Mouse (Mus musculus) lung, postnatal 36 days (tissue): ENCODE results near the gene Hnrnpr.
A peak's percentile ranks its signal among the peaks of the same experiment; 100 is the strongest.

Experiments
- DNase-seq: peaks from one replicate; pipeline ENCODE4 v3.0.0; 2022; ENCODE audit warnings: mixed read lengths

The Hnrnpr gene

DNA sequence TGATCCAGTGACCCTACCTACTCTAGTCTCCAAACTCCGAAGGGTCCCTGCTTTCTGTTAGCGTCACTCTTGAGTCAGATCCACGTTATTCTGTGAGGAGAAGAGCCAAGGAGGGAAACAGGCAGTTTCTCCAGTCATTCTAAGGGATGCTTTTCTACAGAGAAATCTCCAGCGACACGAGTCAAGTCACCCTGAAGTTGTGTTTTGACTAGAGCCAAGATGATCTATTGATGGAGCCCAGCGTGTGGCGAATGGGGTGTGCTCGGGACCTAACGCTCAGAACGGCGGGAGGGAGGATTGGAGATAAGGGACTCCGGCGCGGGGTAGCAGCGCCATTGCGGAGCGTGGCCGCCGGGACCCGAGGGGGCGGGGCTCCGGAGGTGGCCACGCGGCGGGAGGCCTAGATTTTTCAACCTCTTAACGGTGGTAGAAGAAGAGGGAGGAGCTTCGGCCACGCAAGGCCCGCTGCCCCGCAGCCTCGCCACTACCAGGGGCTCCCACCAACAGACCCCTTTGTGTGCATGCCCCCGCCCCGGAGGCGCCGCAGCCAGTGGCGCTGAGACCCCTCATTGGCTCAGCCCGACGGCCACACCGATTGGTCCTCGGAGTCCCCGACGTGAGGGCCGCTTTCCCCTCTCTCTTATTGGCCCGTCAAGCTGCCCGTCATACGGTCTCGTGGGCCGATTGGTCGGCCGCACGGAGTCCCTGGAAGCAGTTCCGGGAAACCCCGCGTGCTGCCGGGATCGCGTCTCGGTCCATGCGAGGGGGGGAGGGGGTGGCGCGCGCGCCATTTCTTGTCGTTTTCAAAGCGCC is at the start of gene Hnrnpr:
TSS of gene Hnrnpr (plus strand) at position 714 of the 813 bp plus-strand sequence.
- DNase-seq: peak; percentile 98

DNA sequence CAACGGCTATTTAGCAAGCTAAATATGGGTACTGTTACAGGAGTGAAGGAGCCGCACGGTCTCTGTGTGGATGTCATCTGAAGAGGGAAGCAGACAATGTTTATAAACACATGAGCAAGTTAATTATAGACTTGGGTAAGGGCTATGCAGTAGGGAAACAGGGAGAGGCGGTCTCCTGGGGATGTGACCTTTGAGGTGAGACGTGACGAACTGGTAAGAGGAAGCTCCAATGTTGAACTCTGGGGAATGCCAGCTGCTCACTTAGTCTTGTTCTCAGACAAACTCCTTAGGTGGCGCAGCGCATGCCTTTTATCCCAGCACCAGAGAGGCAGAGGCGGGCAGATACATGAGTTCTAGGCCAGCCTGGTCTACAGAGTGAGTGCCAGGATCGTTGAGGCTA is 48.8 kb upstream of the Hnrnpr start:
- peak; percentile 16 for DNase-seq

- DNase-seq: no peak
Measured at GRCm38 (mm10) chr4:136263555-136263954, 47.2 kb upstream of the Hnrnpr start.

DNA sequence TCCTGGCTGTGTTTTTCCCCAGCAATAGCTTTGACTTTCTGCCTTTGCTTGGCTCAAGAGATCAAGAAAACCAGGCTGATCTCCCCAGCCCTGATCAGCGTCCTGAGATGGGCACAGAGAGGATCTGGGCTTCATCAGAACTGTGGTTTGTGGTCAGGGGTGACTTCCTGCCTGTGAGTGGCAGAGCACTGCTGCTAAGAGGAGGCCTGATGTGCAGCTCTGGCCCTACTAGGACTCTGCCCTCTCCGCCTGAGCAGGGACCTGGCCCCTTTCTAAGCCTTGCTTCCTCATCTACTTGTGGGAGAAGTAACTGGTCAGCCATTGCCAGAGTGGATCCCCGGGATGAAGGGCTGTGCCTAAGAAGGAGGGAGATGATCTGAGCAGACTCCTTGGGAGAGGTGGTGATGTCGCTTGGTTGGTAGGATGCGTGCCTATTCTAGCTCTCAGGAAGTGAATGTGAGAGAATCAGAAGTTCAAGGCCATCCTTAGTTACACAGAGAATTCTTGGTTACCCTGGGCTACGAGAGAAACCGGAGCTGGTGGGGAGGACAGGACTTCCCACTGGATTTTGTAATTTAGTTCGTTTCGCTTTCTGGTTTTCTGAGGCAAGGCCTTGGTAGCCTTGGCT is 43.9 kb upstream of the Hnrnpr start:
- peak; percentile 55 for DNase-seq

GRCm38 (mm10) chr4:136268912-136269311 is 41.8 kb upstream of the Hnrnpr start:
- no peak for DNase-seq

DNA sequence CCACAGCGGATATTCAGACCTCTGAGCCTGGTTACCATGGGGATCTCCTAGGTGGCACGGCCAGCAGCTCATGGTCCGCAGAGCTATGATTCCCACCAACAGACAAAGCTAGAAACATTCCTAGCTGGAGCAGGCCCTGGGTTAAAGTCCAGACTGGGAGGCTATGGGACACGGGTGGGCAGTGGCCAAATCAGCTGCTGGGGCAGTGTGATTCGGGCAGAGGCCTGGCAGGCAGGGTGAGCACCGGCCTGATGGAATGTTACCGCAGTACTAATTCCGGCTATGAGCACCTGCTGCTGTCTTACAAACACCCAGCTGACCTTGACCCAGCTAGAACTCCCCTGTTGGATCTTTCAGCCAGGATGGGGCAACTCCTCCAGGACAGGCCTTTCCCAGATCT is 40.1 kb upstream of the Hnrnpr start:
- no peak for DNase-seq

- DNase-seq: no peak
Measured at GRCm38 (mm10) chr4:136281097-136281496, 29.6 kb upstream of the Hnrnpr start.

- DNase-seq: no peak
Measured at GRCm38 (mm10) chr4:136281611-136282010, 29.1 kb upstream of the Hnrnpr start.

- DNase-seq: peak; percentile 32
Measured at GRCm38 (mm10) chr4:136282621-136283480, 27.9 kb upstream of the Hnrnpr start.

DNA sequence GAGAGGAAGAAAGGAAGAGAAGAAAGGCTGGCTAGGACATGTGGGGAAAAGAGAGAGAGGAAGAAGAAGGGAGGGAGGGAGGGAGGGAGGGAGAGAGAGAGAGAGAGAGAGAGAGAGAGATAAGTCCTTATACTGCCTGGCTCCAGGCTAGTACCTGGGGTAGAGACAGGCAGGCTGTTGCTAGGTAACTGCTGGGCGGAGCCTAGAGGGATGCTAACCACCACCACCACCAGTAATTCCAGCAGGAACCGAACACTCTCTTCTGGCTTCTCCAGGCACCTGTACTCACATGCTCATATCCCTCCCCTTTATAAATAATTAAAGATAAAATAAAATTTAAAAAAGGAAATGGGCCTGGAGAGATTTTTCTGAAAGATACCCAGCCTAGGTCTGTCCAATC is 27.0 kb upstream of the Hnrnpr start:
- DNase-seq: no peak

- DNase-seq: peak; percentile 89
Measured at GRCm38 (mm10) chr4:136284455-136284854, 26.3 kb upstream of the Hnrnpr start, which contains the start of gene Zfp46. TSS of gene Zfp46 (plus strand) at chr4:136284683.

GRCm38 (mm10) chr4:136284891-136285290 is 25.9 kb upstream of the Hnrnpr start:
- peak; percentile 11 for DNase-seq

DNA sequence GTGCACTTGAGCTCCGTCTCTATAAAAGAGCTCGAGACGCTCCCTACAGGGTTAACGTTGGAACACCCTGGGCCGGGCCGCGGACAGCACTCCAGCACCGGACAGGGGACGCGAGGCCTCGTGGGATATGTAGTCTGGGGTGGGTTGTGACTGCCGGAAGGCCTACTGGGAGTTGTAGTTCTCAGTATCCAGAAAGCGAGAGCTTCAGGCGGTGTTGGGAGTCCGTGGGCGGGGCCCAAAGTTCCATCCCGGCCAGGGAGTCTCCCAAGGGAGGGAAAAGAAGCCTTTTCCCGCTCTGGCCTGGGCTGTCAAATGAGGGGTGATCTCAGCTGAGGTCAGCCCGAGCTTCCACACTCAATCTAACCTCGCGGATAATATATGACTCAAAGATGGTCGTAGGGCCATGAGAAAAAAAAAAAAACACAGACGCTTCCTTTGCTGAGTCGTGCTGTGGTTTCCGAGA is 25.4 kb upstream of the Hnrnpr start:
- peak; percentile 98 for DNase-seq

GRCm38 (mm10) chr4:136285811-136286371 is 24.9 kb upstream of the Hnrnpr start:
- DNase-seq: peak; percentile 98

DNA sequence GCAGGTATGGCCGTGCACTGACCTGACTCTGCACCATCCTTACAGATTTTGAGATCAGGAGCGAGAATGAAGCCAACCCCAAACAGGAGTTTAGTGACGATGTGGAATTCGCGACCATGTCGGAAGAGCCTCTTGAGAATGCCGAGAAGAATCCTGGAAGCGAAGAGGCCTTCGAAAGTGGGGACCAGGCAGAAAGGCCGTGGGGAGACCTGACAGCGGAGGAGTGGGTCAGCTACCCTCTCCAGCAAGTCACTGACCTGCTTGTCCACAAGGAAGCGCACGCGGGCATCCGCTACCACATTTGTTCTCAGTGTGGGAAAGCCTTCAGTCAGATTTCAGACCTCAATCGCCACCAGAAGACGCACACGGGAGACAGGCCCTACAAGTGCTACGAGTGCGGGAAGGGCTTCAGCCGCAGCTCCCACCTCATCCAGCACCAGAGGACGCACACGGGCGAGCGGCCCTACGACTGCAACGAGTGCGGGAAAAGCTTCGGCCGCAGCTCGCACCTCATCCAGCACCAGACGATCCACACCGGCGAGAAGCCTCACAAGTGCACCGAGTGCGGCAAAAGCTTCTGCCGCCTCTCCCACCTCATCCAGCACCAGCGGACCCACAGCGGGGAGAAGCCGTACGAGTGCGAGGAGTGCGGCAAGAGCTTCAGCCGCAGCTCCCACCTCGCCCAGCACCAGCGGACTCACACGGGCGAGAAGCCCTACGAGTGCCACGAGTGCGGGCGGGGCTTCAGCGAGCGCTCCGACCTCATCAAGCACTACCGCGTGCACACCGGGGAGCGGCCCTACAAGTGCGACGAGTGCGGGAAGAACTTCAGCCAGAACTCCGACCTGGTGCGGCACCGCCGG is 20.6 kb upstream of the Hnrnpr start:
- no peak for DNase-seq

GRCm38 (mm10) chr4:136290781-136291595 is 19.8 kb upstream of the Hnrnpr start:
- DNase-seq: no peak

- no peak for DNase-seq
Measured at GRCm38 (mm10) chr4:136291692-136292091, 19.1 kb upstream of the Hnrnpr start.

GRCm38 (mm10) chr4:136295941-136296340 is 14.8 kb upstream of the Hnrnpr start:
- DNase-seq: no peak

DNA sequence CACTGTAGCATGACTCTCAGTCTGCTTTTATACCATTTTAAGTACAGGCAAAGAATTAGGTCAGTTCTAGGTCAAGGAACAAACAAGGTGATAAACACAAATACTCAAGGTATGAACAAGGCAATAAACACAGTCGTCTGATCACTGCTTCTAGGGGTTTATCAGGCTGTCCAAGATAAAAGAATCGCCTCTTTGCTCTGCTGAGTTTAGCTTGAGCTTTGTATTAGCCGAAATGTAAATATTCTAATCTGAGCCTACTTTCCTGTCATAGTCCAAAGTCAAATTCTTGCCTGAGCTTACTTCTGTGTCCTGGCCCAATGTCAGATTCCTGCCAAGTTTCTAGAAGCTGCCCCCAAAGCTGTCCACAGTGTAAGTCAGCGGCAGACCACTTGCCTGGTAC is 8.3 kb upstream of the Hnrnpr start:
- DNase-seq: no peak

DNA sequence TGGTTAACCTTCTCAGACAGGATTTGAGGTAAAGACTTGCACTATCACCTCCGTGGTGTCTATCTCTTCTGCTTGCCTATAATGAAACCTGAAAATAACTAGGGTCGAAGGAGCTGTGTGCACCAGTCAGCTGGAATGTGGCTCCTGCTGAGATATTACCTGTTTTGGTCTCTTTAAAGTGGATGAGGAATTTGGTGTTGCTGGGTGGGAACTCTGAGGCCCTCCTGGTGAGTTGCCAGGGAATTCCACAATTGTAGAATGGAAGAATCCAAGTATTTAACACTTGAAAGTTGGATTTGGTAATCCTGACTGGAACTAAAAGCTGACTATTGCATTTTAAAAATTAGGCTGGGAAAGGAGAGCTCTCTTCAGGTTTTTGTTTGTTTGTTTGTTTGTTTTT is 6.6 kb upstream of the Hnrnpr start:
- DNase-seq: peak; percentile 72

DNA sequence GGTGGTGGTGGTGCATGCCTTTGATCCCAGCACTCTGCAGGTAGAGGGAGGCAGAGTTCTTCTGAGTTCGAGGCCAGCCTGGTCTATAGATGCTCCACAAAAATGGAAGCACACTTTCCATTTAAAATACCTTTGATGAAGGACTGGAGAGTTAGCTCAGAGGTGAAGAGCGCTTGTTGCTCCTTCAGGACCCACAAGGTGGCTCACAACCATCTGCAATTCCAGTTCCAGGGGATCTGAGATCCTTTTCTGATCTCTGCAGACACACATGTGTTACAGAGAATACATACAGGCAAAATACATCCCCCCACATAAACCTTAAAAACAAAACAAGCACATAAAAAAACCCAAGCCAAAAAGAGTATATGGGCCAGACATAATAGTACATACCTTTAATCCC is 2.4 kb upstream of the Hnrnpr start:
- DNase-seq: no peak
